Mouse (Mus musculus): ENCODE results near the gene Rtn3.

GRCm38 (mm10) chr19:7436061-7436970 lies 46.8 kb downstream of the Rtn3 start:
- no peak for TF ChIP-seq CTCF (IDR thresholded peaks at IDR 0.05; ENCODE audit: borderline replicate concordance, control insufficient read depth, extremely low read depth, insufficient read depth, low read length, poor library complexity)
- no peak for TF ChIP-seq POLR2A (IDR thresholded peaks at IDR 0.05; ENCODE audit: control insufficient read depth, extremely low read depth, insufficient read depth, low read length, poor library complexity)
